ENCODE assay signal across 7 mouse cellular contexts in the genomic region with DNA sequence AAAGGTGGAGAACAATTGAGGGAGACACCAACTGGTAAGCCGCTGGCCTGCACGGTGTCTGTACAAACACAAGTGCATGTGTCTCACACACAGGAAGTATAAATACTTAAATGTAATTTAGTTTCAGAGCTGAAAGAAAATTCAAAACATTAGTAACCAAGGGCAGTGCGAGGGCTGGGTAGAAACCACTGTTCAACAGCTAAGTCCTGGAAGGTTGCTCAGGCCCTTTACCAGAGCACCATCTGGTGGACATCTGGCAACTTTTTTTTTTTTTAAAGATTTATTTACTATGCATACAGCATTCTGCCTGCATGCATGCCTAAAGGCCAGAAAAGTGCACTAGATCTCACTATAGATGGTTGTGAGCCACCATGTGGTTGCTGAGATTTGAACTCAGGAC. TPM values are rescaled to one million over a fixed set of nuclear protein-coding genes. Genes with fewer than 3 reads are reported as not detected.
DNase-seq lines count a peak whose midpoint lies in the region; ATAC-seq and TF ChIP-seq lines count a peak whose summit lies in the region.

No protein-coding gene starts in this region.

- peaks cover 3% of the 10 kb centered on the region for H3K4me1 ChIP-seq in embryonic facial prominence, embryonic 10.5 days
- peaks cover 2% of the 10 kb centered on the region; the same call in 1 of the 2 replicates for H3K4me1 ChIP-seq in liver, postnatal 0 days (ENCODE audit: insufficient read depth)

- ATAC-seq in liver, postnatal 0 days = no peak

- intact Hi-C loops in left cerebral cortex, postnatal 14 days (cut with DNase I) = loop anchor here (2.0 kb wide), 1 partner anchor 116 kb away; no protein-coding TSS in a partner anchor

- H3K36me3 ChIP-seq in embryonic facial prominence, embryonic 10.5 days (replicated peaks) = peaks cover 50% of the 10 kb centered on the region
- peaks cover 13% of the 10 kb centered on the region for H3K36me3 ChIP-seq in liver, postnatal 0 days (replicated peaks; ENCODE audit: insufficient read depth, low read length)

- TF ChIP-seq CTCF in liver, postnatal 0 days (IDR thresholded peaks at IDR 0.05; ENCODE audit: low read depth) = peak; percentile 72

- no peaks in the 10 kb centered on the region for H3K9me3 ChIP-seq in embryonic facial prominence, embryonic 10.5 days
- H3K9me3 ChIP-seq in liver, postnatal 0 days (ENCODE audit: low read length) = no peaks in the 10 kb centered on the region

- no peak overlapping the region for H3K27ac ChIP-seq in embryonic facial prominence, embryonic 10.5 days (replicated peaks)
- H3K27ac ChIP-seq in liver, postnatal 0 days (ENCODE audit: low read depth) = no peak overlapping the region

- H3K4me2 ChIP-seq in liver, postnatal 0 days (ENCODE audit: low read depth, low read length) = no peak overlapping the region

- no peak for TF ChIP-seq EP300 in liver, postnatal 0 days (IDR thresholded peaks at IDR 0.05; ENCODE audit: low read depth)

- peak; percentile 16 to 54 for DNase-seq in left cerebral cortex, postnatal 14 days (ENCODE audit: low spot score in 2 of 2)
- no peak for DNase-seq in left cerebral cortex, adult 8-10 months (ENCODE audit: low spot score in 2 of 2)
- DNase-seq in NIH3T3 (ENCODE audit: low read depth) = peak; percentile 82
- peak; percentile 29 for DNase-seq in embryonic facial prominence, embryonic 10.5 days (ENCODE audit: low spot score)
- peak; percentile 24 for DNase-seq in liver, postnatal 0 days
- DNase-seq in cerebellum, postnatal 4 days (ENCODE audit: low spot score in 2 of 2) = no peak
- no peak for DNase-seq in left cerebral cortex, adult 18-20 months (ENCODE audit: low spot score in 2 of 2)

- 78% methylated on average over 3 of the region's 3 CpGs for WGBS in embryonic facial prominence, embryonic 10.5 days
- WGBS in liver, postnatal 0 days (ENCODE audit: insufficient replicate concordance) = 74% methylated on average over 3 of the region's 3 CpGs

- H3K9ac ChIP-seq in liver, postnatal 0 days (replicated peaks) = no peak overlapping the region

- no peak overlapping the region for H3K4me3 ChIP-seq in embryonic facial prominence, embryonic 10.5 days
- H3K4me3 ChIP-seq in liver, postnatal 0 days (ENCODE audit: low read depth, low read length) = no peak overlapping the region

- no peaks in the 10 kb centered on the region for H3K27me3 ChIP-seq in embryonic facial prominence, embryonic 10.5 days (replicated peaks; ENCODE audit: low read depth, poor library complexity, severe bottlenecking)
- H3K27me3 ChIP-seq in liver, postnatal 0 days (ENCODE audit: insufficient read depth, low read length) = no peaks in the 10 kb centered on the region

RNA-seq across cellular contexts. Expression of gene Ap3s2, which starts 5.9 kb away (rescaled TPM):
- total RNA-seq in left cerebral cortex, postnatal 14 days (2021) = 10 to 100 TPM; 37.0 to 40.3 TPM
- 10 to 100 TPM; 42.3 to 48.8 (median 44.4) TPM for total RNA-seq in left cerebral cortex, adult 8-10 months (2022)
- 48.9 and 49.4 TPM in 2 replicates for polyA plus RNA-seq in embryonic facial prominence, embryonic 10.5 days (2016; fragmentation: Nextera tagmentation; extraction: Ambion mirVana)
- polyA plus RNA-seq in liver, postnatal 0 days (2015; fragmentation: Nextera tagmentation; extraction: Ambion mirVana) = 8.0 and 8.3 TPM in 2 replicates
- 10 to 100 TPM; 36.3 to 47.4 TPM for total RNA-seq in left cerebral cortex, adult 18-20 months (2021)

RNA-seq across cellular contexts. Expression of gene Arpin, which starts 20.6 kb away (rescaled TPM):
- 10 to 100 TPM in 1 of 2 experiments, 1 to 10 TPM in 1; 9.6 to 10.4 TPM for total RNA-seq in left cerebral cortex, postnatal 14 days (2021)
- total RNA-seq in left cerebral cortex, adult 8-10 months (2022) = 10 to 100 TPM; 15.1 to 21.3 (median 16.1) TPM
- 18.4 and 19.3 TPM in 2 replicates for polyA plus RNA-seq in embryonic facial prominence, embryonic 10.5 days (2016; fragmentation: Nextera tagmentation; extraction: Ambion mirVana)
- polyA plus RNA-seq in liver, postnatal 0 days (2015; fragmentation: Nextera tagmentation; extraction: Ambion mirVana) = 2.5 and 2.8 TPM in 2 replicates
- 10 to 100 TPM; 13.5 TPM for total RNA-seq in left cerebral cortex, adult 18-20 months (2021)

RNA-seq across cellular contexts. Expression of gene Anpep, which starts 53.7 kb away (rescaled TPM):
- total RNA-seq in left cerebral cortex, postnatal 14 days (2021) = 1 to 10 TPM; 8.0 to 9.2 TPM
- 1 to 10 TPM; 5.8 to 9.4 (median 7.2) TPM for total RNA-seq in left cerebral cortex, adult 8-10 months (2022)
- 5.4 and 6.9 TPM in 2 replicates for polyA plus RNA-seq in embryonic facial prominence, embryonic 10.5 days (2016; fragmentation: Nextera tagmentation; extraction: Ambion mirVana)
- polyA plus RNA-seq in liver, postnatal 0 days (2015; fragmentation: Nextera tagmentation; extraction: Ambion mirVana) = 24.8 and 26.7 TPM in 2 replicates
- total RNA-seq in left cerebral cortex, adult 18-20 months (2021) = 1 to 10 TPM; 5.3 to 5.5 TPM

Comparison
In these comparisons a context has a peak if more than half of its experiments do, and no peak if none do; other contexts are left out.
1. DNase-seq: peak in left cerebral cortex, postnatal 14 days (2 of 2), NIH3T3 (single experiment), embryonic facial prominence, embryonic 10.5 days (single experiment) and liver, postnatal 0 days (single experiment); none in left cerebral cortex, adult 8-10 months (0 of 2), cerebellum, postnatal 4 days (0 of 2) and left cerebral cortex, adult 18-20 months (0 of 2).